Mouse (Mus musculus): ENCODE results near the gene Hal. TPM values are rescaled to one million over a fixed set of nuclear protein-coding genes. Genes with fewer than 3 reads are reported as not detected.

Gene Hal
- total and polyA plus RNA-seq, 3 experiments = 0.14 to 0.75 (median 0.15) TPM

DNA sequence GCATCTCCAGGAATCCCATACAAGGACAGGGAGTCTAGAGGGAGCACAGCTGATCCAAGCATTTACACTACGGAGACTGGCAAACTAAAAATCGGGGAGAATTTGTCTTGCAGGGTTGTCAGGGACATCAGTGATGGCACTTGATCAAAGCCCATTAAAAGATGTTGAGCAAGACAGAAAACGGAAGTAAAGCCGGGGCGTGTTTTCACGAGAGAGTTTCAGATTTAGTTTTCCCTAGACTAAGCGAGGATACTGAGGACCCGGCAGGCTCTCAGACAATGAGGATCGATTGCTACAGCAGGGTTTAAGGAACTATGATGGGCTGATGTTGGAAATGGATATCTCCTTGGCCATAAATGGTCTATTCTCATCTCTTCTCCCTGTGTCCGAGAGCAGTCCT is 78.5 kb downstream of the Hal start:
- DNase-seq = no peak

DNA sequence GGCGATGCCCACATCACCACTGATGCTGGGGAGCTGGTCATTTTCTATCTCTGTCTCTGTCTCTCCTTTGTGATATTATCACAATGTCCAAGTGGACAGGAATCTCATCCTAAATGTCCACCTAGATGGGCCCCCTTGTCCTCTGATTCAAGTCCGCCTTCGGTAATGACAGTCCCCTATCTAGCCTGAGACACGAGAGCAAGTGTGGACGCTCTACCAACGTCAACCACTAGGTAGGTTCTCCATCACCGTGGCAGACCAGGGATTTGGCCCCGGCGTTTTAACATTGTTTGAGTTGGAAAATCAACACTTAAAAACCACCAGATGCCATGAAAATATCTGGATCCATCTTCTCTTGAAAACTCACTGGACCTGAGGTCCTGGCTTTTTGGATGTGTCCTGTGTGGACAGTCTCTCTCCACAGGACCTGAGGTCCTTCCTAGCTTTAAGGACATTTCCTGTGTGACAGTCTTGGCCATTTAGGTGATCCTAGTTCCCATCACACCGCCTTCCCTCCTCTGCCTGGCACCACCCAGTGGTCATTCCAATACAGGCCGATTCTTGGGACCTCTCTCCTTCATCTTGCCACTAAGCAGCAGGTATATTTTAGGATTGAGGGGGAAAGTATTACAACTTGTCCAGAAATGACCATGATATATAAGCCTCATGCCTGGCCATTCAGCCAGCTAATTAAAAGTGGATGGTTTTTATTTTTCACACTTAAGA is 79.4 kb downstream of the Hal start:
- DNase-seq = no peak

GRCm38 (mm10) chr10:93568671-93569070 is 80.1 kb downstream of the Hal start:
- DNase-seq = no peak

Other genes starting within 250 kb of the Hal start
- 10 to 100 TPM; 31.1 to 51.5 TPM for gene Elk3, start 177.6 kb upstream of the Hal start, total RNA-seq (2021)
- gene Elk3, start 177.6 kb upstream of the Hal start, polyA plus RNA-seq (2012; rRNA removed) = 54.3 and 59.5 TPM in 2 replicates
- 10 to 100 TPM; 57.5 to 62.4 TPM for gene Lta4h, start 35.4 kb upstream of the Hal start, total RNA-seq (2021)
- 71.2 and 83.1 TPM in 2 replicates for gene Lta4h, start 35.4 kb upstream of the Hal start, polyA plus RNA-seq (2012; rRNA removed)
- gene Amdhd1, start 51.3 kb downstream of the Hal start, total RNA-seq (2021) = under 1 TPM in 1 of 2 experiments, not detected in 1; 0.20 TPM
- 0.03 and 0.12 TPM in 2 replicates for gene Amdhd1, start 51.3 kb downstream of the Hal start, polyA plus RNA-seq (2012; rRNA removed)
- not detected for gene Ccdc38, start 51.9 kb downstream of the Hal start, total RNA-seq (2021)
- not detected in 2 replicates for gene Ccdc38, start 51.9 kb downstream of the Hal start, polyA plus RNA-seq (2012; rRNA removed)
- gene Snrpf, start 100.9 kb downstream of the Hal start, total RNA-seq (2021) = 10 to 100 TPM; 11.7 to 16.6 TPM
- 10.6 and 12.5 TPM in 2 replicates for gene Snrpf, start 100.9 kb downstream of the Hal start, polyA plus RNA-seq (2012; rRNA removed)
- gene Ntn4, start 151.9 kb downstream of the Hal start, total RNA-seq (2021) = 10 to 100 TPM; 14.6 to 26.8 TPM
- gene Ntn4, start 151.9 kb downstream of the Hal start, polyA plus RNA-seq (2012; rRNA removed) = 11.0 and 12.5 TPM in 2 replicates

Measured in adrenal gland, adult 2 months (tissue).